Mouse (Mus musculus) ES-Bruce4 (cell line): ENCODE results near the gene Taf3.

Source experiments
- EP300 ChIP-seq: IDR thresholded peaks from 2 replicates; pipeline ENCODE4 v1.6.1; 2011; ENCODE audit warnings: low read depth, low read length; ENCODE audit not compliant: insufficient read depth
- POLR2A ChIP-seq: IDR thresholded peaks from one replicate; pipeline ENCODE4 v1.8.1; 2011; ENCODE audit warnings: low read length; ENCODE audit not compliant: insufficient read depth

DNA sequence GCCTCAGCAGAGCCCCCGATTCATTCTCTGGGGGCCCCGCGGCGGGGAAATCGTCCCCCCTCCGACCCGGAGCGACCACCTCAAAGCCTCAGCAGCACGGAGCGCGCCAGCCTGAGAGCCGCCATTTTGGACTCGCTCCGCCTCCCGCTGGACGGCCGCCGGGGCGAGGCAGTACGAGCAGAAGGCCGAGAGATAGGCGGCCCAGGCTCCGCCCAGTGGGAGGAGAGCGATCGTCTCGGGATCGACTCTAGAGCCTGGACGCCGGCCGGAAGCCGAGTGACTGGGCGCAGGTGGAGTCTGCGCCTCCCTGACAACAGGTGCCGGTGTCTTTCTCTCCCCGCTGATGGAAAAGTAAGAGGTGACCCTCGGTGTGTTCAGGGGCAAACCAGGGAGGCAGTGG is at the start of gene Taf3:
- TF ChIP-seq POLR2A (no peak), EP300 (0 out of 2 replicates have a peak, but pooled peaks have one; percentile 32)
